Mouse (Mus musculus) embryonic facial prominence, embryonic 12.5 days (tissue): Measurements from ENCODE around the gene Nell2. TPM values are rescaled to one million over a fixed set of nuclear protein-coding genes. Genes with fewer than 3 reads are reported as not detected.

Experiments used
- ATAC-seq: fragments of 200-750 bp; cut with Nextera tagmentation; 2 replicates; pipeline ENCODE4 v1.8.0; 2017; ENCODE audit not compliant: insufficient number of reproducible peaks, insufficient read depth, low FRiP score, low TSS enrichment
- H3K27ac ChIP-seq: fragments of 300-500 bp; sonication (generic); 2 replicates; pipeline ENCODE4 v1.5.1; 2016; ENCODE audit warnings: mild to moderate bottlenecking
- H3K27me3 ChIP-seq: fragments of 300-500 bp; sonication (generic); 2 replicates; pipeline ENCODE4 v1.6.1; 2016; ENCODE audit warnings: mild to moderate bottlenecking, moderate library complexity
- H3K36me3 ChIP-seq: fragments of 300-500 bp; sonication (generic); 2 replicates; pipeline ENCODE4 v1.6.1; 2016; ENCODE audit warnings: mild to moderate bottlenecking
- H3K4me1 ChIP-seq: fragments of 300-500 bp; sonication (generic); 2 replicates; pipeline ENCODE4 v1.6.1; 2016
- H3K4me2 ChIP-seq: fragments of 300-500 bp; sonication (generic); replicated peaks from 2 replicates; pipeline ENCODE4 v1.6.1; 2016; ENCODE audit warnings: mild to moderate bottlenecking, moderate library complexity
- H3K4me3 ChIP-seq: fragments of 300-500 bp; sonication (generic); 2 replicates; pipeline ENCODE4 v1.5.1; 2016; ENCODE audit warnings: mild to moderate bottlenecking
- H3K9ac ChIP-seq: fragments of 300-500 bp; sonication (generic); 2 replicates; pipeline ENCODE4 v1.6.1; 2016; ENCODE audit warnings: mild to moderate bottlenecking, moderate library complexity
- H3K9me3 ChIP-seq: fragments of 300-500 bp; sonication (generic); 2 replicates; pipeline ENCODE4 v1.6.1; 2016; ENCODE audit warnings: mild to moderate bottlenecking, moderate library complexity
- WGBS: fragments of 180-500 bp; shearing (Covaris S2); methylation state at CpG from one replicate; pipeline ENCODE4 v1.1.7; 2016; 5-methylcytosine and 5-hydroxymethylcytosine counted together
- polyA plus RNA-seq: library from polyadenylated mRNA; unstranded; fragments of >200 nt; fragmentation: Nextera tagmentation; extraction: Ambion mirVana; gene quantifications from 2 replicates; pipeline ENCODE4 v1.2.1, GENCODE M21; 2016

The Nell2 gene
- polyA plus RNA-seq, 1 experiment from 2014 or later = 23.9 TPM

- no peak for ATAC-seq
- H3K9ac ChIP-seq = no peak overlapping the region
Measured at GRCm38 (mm10) chr15:95330926-95331325, 197.4 kb downstream of the Nell2 start.

GRCm38 (mm10) chr15:95322744-95323143, 205.6 kb downstream of the Nell2 start:
- H3K4me2 ChIP-seq = no peak overlapping the region
- no peak overlapping the region for H3K9ac ChIP-seq
- ATAC-seq = no peak
- WGBS = 88% methylated on average over 2 of the region's 2 CpGs
- H3K36me3 ChIP-seq = no peaks in the 10 kb centered on the region
- no peaks in the 10 kb centered on the region for H3K4me1 ChIP-seq
- no peak overlapping the region for H3K4me3 ChIP-seq
- H3K27me3 ChIP-seq = no peaks in the 10 kb centered on the region
- H3K27ac ChIP-seq = no peak overlapping the region
- H3K9me3 ChIP-seq = no peaks in the 10 kb centered on the region

More at GRCm38 (mm10) chr15:95330926-95331325, 197.4 kb downstream of the Nell2 start:
- H3K27ac ChIP-seq = no peak overlapping the region
- H3K4me1 ChIP-seq = no peaks in the 10 kb centered on the region
- H3K4me2 ChIP-seq = no peak overlapping the region
- H3K27me3 ChIP-seq = no peaks in the 10 kb centered on the region
- no peak overlapping the region for H3K4me3 ChIP-seq
- no peaks in the 10 kb centered on the region for H3K9me3 ChIP-seq
- no peaks in the 10 kb centered on the region for H3K36me3 ChIP-seq
- WGBS = 79% methylated on average over 2 of the region's 2 CpGs

GRCm38 (mm10) chr15:95316626-95317025, 211.7 kb downstream of the Nell2 start:
- H3K9me3 ChIP-seq = no peaks in the 10 kb centered on the region
- WGBS = 79% methylated on average over 4 of the region's 4 CpGs
- no peak for ATAC-seq

GRCm38 (mm10) chr15:95314808-95315145, 213.6 kb downstream of the Nell2 start:
- H3K27ac ChIP-seq = no peak overlapping the region
- WGBS = 91% methylated on average over 5 of the region's 5 CpGs
- no peak for ATAC-seq

More at GRCm38 (mm10) chr15:95316626-95317025, 211.7 kb downstream of the Nell2 start:
- Histone ChIP-seq H3K36me3 (no peaks in the 10 kb centered on the region), H3K4me2 (no peak overlapping the region), H3K27ac (no peak overlapping the region), H3K27me3 (no peaks in the 10 kb centered on the region), H3K4me1 (no peaks in the 10 kb centered on the region), H3K9ac (no peak overlapping the region), H3K4me3 (no peak overlapping the region)

GRCm38 (mm10) chr15:95314121-95314807, 214.1 kb downstream of the Nell2 start:
- H3K27me3 ChIP-seq = no peaks in the 10 kb centered on the region
- no peak for ATAC-seq
- H3K4me3 ChIP-seq = no peak overlapping the region
- H3K4me2 ChIP-seq = no peak overlapping the region
- H3K4me1 ChIP-seq = no peaks in the 10 kb centered on the region
- WGBS = 48% methylated on average over 16 of the region's 16 CpGs
- no peaks in the 10 kb centered on the region for H3K9me3 ChIP-seq
- no peak overlapping the region for H3K27ac ChIP-seq
- no peaks in the 10 kb centered on the region for H3K36me3 ChIP-seq
- H3K9ac ChIP-seq = no peak overlapping the region

More at GRCm38 (mm10) chr15:95314808-95315145, 213.6 kb downstream of the Nell2 start:
- Histone ChIP-seq H3K9me3 (no peaks in the 10 kb centered on the region), H3K4me3 (no peak overlapping the region), H3K4me1 (no peaks in the 10 kb centered on the region), H3K9ac (no peak overlapping the region), H3K27me3 (no peaks in the 10 kb centered on the region), H3K36me3 (no peaks in the 10 kb centered on the region), H3K4me2 (no peak overlapping the region)

- Histone ChIP-seq H3K27ac (no peak overlapping the region), H3K9me3 (no peaks in the 10 kb centered on the region), H3K4me2 (no peak overlapping the region), H3K36me3 (no peaks in the 10 kb centered on the region), H3K4me3 (no peak overlapping the region), H3K4me1 (no peaks in the 10 kb centered on the region), H3K9ac (no peak overlapping the region), H3K27me3 (no peaks in the 10 kb centered on the region)
- ATAC-seq = no peak
- WGBS = 65% methylated on average over 5 of the region's 5 CpGs
Measured at GRCm38 (mm10) chr15:95313286-95313685, 215.1 kb downstream of the Nell2 start.

- ATAC-seq = no peak
- Histone ChIP-seq H3K9me3 (no peaks in the 10 kb centered on the region), H3K9ac (no peak overlapping the region), H3K4me2 (no peak overlapping the region), H3K27ac (no peak overlapping the region), H3K4me1 (no peaks in the 10 kb centered on the region), H3K4me3 (no peak overlapping the region), H3K27me3 (no peaks in the 10 kb centered on the region), H3K36me3 (no peaks in the 10 kb centered on the region)
- 76% methylated on average over 8 of the region's 8 CpGs for WGBS
Measured at GRCm38 (mm10) chr15:95304102-95304501, 224.3 kb downstream of the Nell2 start.

- Histone ChIP-seq H3K4me2 (no peak overlapping the region), H3K4me1 (no peaks in the 10 kb centered on the region), H3K9ac (no peak overlapping the region), H3K36me3 (no peaks in the 10 kb centered on the region), H3K9me3 (no peaks in the 10 kb centered on the region), H3K27me3 (no peaks in the 10 kb centered on the region), H3K4me3 (no peak overlapping the region), H3K27ac (no peak overlapping the region)
- WGBS = 87% methylated on average over 10 of the region's 10 CpGs
- ATAC-seq = no peak
Measured at GRCm38 (mm10) chr15:95296561-95296960, 231.8 kb downstream of the Nell2 start.

- no peak for ATAC-seq
- H3K4me1 ChIP-seq = no peaks in the 10 kb centered on the region; the same call in 1 of the 2 replicates
- WGBS = 51% methylated on average over 10 of the region's 10 CpGs
Measured at GRCm38 (mm10) chr15:95289047-95289446, 239.3 kb downstream of the Nell2 start.

GRCm38 (mm10) chr15:95285199-95285598, 243.2 kb downstream of the Nell2 start:
- 23% methylated on average over 6 of the region's 6 CpGs for WGBS
- no peak overlapping the region for H3K9ac ChIP-seq
- no peak for ATAC-seq
- no peak overlapping the region for H3K4me3 ChIP-seq
- H3K27me3 ChIP-seq = no peaks in the 10 kb centered on the region
- no peaks in the 10 kb centered on the region for H3K36me3 ChIP-seq
- H3K4me1 ChIP-seq = no peaks in the 10 kb centered on the region; the same call in 1 of the 2 replicates
- H3K27ac ChIP-seq = no peak overlapping the region
- no peaks in the 10 kb centered on the region for H3K9me3 ChIP-seq
- H3K4me2 ChIP-seq = no peak overlapping the region

More at GRCm38 (mm10) chr15:95289047-95289446, 239.3 kb downstream of the Nell2 start:
- H3K4me2 ChIP-seq = no peak overlapping the region
- no peak overlapping the region for H3K9ac ChIP-seq
- H3K4me3 ChIP-seq = no peak overlapping the region
- H3K27me3 ChIP-seq = no peaks in the 10 kb centered on the region
- H3K9me3 ChIP-seq = no peaks in the 10 kb centered on the region
- no peak overlapping the region for H3K27ac ChIP-seq
- H3K36me3 ChIP-seq = no peaks in the 10 kb centered on the region

- Histone ChIP-seq H3K36me3 (no peaks in the 10 kb centered on the region), H3K4me3 (no peak overlapping the region), H3K27me3 (no peaks in the 10 kb centered on the region), H3K4me1 (no peaks in the 10 kb centered on the region), H3K27ac (no peak overlapping the region), H3K9me3 (no peaks in the 10 kb centered on the region), H3K4me2 (no peak overlapping the region), H3K9ac (no peak overlapping the region)
- 90% methylated on average over 2 of the region's 2 CpGs for WGBS
- ATAC-seq = no peak
Measured at GRCm38 (mm10) chr15:95280986-95281385, 247.4 kb downstream of the Nell2 start.

- Histone ChIP-seq H3K9ac (no peak overlapping the region), H3K9me3 (no peaks in the 10 kb centered on the region), H3K36me3 (no peaks in the 10 kb centered on the region), H3K4me1 (no peaks in the 10 kb centered on the region), H3K4me2 (no peak overlapping the region), H3K27me3 (no peaks in the 10 kb centered on the region), H3K27ac (no peak overlapping the region), H3K4me3 (no peak overlapping the region)
- no peak for ATAC-seq
- WGBS = 94% methylated on average over 4 of the region's 4 CpGs
Measured at GRCm38 (mm10) chr15:95278001-95278400, 250.4 kb downstream of the Nell2 start.
